Mouse (Mus musculus) brain, embryonic 14.5 days (tissue): ENCODE data around the gene Hspa1a.

Source experiments
- CTCF ChIP-seq: fragments of 200-500 bp; IDR thresholded peaks from 2 replicates; pipeline ENCODE4 v1.5.1; 2012; ENCODE audit warnings: inconsistent platforms, mild to moderate bottlenecking, moderate library complexity, borderline replicate concordance; ENCODE audit not compliant: insufficient read depth, insufficient read length; ENCODE audit errors: extremely low read depth
- POLR2A ChIP-seq: fragments of 200-500 bp; IDR thresholded peaks from 2 replicates; pipeline ENCODE4 v1.6.1; 2012; ENCODE audit warnings: mild to moderate bottlenecking, inconsistent platforms, borderline replicate concordance; ENCODE audit not compliant: poor library complexity, insufficient read depth, insufficient read length, severe bottlenecking; ENCODE audit errors: extremely low read depth

DNA sequence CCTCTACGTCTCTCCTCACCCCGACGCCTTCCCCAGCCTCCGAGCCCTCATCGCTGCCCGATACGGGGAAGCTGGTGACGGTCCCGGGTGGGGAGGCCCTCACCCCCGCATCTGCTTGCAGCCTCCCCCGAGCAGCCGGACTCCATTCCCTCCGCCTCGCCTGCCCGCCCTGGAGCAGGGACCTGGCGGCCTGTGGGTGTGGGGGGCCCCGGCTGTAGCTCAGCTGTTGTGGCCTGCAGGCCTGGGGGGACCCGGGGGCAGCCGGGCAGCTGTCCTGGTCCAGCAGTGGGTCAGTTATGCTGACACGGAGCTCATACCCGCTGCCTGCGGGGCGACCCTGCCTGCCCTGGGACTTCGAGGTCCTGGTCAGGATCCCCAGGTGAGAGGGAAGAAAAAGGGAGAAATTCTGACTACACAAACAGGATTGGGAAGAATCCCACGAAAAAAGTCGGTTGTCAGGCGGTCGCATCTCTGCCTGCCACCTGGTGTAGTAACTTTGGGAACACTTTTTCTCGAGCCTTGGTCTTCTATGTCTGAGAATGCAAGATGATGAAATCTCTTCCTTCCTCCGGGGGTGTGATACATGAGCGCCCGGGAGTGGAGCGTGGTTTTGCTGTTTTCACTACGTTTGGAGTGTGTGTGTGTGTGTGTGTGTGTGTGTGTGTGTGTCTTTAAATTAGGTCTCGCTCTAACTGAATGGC is 29.6 kb upstream of the Hspa1a start:
- TF ChIP-seq CTCF (no peak), POLR2A (no peak)
